Mouse (Mus musculus) cerebellum, postnatal 36 days (tissue): Measurements from ENCODE around the gene Map3k3.

Source experiments
- DNase-seq, 2 experiments: peaks; one replicate each; pipeline ENCODE4 v3.0.0; 2021 to 2022; ENCODE audit warnings: mixed read lengths in 2 of 2

The Map3k3 gene

DNA sequence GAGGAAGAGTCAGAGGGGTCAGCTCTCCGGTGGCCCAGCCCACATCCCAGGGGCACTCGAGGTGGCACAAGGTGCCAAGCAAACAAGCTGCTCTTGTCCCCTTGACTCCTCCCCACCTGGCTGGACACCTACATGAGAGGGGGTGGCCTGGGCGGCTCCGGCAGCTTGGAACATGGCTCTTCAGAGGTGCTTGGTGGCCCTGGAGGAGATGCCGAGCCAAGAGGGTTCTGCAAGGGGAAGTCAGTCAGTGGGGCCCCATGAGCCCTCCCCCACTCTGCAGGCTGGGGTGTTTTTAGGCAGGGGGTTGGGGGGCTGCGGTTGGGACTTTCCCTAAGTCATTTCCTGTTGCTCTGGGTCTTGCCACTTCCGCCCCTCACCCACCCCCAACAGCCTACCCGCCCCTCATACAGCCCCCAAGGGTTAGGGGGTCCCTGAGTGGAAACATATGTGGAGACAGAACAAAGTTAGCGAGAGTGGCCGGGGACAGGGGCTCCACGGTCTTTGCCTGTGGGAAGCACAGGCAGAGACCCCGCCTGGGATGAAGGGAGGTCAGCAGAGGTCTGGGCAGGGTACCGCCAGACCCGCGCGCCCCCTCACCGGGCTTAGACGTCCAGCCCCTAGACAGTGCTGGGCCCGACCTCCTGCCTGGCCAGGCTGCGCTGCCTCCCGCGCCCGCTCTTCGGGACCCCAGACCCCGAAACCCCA, 75.0 kb downstream of the Map3k3 start:
- peak; percentile 55 to 62 for DNase-seq

DNA sequence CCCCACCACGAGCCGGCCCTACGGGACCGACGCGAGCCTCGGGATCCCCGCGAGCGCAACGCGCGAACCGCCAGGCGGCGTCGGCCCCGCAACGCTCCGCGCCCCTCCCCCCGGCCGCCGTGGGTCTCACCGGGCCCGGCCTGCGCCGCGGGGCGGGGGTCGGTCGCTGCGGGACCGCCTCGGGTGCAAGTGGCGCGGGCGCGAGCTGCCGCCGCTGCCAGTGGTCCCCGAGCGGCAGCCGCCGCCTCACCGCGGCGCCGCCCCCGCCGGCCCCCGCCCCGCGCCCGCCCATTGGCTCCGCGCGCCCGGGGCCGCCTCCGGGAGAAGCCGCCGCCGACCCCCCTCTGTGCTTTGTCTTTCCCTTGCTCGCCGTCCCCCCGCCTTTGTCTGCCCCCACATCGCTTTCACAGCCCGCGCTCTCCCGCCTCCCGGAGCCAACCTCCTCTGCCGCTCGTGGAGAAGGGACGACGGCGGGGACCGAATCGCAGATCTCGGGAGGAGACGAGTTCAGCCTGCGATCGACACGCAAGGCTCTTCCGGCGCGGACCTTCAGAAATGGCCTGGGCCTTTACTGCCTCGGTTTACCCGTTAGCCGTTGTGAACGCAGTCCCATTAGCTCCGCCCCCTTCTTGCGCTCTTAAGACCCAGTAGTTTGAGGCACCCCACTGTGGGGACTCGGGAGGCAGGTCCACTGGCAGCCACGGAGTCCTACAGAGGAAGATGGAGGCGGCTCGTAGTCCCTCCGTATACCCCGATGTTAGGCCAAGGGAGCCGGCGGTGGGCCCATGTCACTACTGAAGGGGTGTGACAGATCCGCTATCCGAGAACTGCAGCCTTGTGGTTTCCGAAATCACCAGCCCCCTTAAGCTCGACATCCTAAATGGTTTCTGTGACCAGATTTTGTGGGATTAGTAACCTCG, 75.8 kb downstream of the Map3k3 start:
- peak; percentile 84 to 90 for DNase-seq

DNA sequence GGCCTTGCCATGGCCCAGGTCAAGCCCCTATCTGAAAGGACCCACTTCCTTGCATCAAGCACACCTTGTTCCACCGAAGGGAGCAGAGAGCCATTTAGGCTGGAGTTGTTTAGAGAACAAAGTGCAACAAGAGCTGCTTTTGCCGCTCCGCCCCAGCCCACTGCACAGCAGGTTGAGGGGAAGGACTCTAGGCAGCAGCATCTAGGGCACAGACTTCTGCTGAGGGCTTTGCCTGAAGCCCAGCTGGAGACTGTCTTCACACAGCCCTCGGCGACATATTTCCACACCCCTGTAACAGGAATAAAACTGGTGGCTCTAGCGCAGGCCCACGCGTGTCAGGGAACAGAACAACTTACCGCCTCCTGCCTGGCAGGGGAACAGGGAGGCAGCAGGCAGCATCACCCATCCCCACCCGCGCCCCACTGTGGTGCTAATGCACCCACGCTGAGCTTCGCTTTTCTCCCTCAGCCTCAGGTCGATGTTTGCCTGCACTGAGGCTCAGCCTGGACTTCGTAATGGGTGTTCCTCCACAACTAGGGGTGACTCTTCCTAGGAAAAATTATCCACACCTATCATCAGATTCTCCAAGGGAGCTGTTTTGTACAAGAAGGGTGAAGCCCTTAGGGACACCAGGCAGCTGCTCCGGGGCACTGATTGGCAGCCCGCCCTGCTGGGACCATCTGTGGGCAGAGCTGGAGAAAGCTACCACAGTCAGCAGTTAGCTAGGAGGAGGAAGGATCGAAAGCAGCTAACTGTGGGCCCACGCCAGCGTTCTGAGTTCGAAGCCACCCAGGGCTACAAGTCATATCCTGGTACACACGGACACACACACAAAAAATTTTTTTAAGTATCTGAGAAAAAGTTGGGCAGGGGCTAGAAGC, 76.7 kb downstream of the Map3k3 start, which contains the start of the genes Gm10840 and Limd2:
Gene Gm10840, plus strand, starts transcription at position 10 of the 881 bp plus-strand sequence.
Gene Limd2, minus strand, starts transcription at position 20 of the 881 bp plus-strand sequence.
- peak; percentile 68 to 72 for DNase-seq

DNA sequence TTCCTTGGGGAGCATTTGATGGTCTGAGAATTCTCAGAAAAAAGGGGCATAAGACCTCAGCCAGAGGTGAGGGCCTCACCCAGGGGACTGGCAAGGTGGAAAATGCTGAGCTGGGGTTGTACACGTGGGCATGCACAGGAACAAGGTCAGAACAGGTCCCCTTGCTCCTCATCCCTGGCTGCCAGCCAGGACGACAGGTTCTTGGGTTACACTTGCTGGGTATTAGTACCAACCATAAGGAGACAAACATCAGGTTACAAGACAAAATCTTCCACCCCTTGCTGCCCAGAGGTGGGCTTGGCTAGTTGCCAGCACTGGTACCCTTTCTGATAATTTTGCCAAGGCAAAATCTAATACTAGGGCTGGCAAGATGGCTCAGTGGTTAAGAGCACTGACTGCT, 77.8 kb downstream of the Map3k3 start:
- DNase-seq = no peak

DNA sequence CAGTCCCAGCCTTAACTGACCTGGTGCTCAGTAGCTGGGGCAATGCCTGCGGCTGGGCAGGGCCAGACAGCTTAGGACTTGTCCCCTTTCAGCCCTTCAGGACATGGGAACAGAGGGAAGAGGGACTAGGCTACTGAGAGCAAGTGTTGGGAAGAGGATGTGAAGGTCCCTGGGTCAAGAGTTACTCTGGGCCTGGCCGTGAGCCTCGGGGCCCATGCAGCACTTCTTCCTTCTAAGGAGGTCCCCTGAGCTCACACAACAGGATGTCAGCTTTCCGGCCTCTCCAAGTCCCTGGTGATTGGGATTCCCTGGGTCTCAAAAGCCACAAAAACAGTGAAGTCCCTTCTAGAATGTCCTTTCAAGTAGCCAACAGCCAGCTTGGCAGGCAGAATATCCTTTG, 79.1 kb downstream of the Map3k3 start:
- no peak for DNase-seq

DNA sequence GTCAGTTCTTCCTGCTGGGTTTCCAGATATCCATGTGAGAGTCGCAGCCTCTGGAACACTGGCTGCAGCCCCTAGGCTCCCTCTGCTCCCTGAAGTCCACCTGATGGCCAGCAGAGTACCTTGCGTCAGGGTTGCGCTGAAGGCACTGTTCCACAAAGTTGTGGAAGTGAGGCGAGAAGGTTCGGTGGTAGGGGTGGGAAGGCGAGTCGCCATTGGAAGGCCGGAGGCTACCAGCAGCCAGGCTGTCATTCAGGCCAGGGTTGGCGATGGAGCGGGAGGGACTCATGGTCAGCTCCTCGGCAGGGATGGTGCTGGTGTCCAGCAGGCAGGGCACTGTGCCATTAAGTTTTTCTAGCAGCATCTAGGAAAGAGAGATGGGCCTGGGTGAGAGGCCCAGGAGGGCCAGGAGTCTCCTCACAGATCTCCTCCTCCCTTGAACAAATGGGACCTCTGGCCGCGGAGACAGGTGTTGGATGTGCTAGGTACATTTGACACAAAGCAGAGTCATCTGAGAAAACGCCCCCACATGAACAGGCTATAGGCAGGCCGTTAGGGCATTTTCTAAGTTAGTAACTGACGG, 80.3 kb downstream of the Map3k3 start:
- DNase-seq = no peak

DNA sequence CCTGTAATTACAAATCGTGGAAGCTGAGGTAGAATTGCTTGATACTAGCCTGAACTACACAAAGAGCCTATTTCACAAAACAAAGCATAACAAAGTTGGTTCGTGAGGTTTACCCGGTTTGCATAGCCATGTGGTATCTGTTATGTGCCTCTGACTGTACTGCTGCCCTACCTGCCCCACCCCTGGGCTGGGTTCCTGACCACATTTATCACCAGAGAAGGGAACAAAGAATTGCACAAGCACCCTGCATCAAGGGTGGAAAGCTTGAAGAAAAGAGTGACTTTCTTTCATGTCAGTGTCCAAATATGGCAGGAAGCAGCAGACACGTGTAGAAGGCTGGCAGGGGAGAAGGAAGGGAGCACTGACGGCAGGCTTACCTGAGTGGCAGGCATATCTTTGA, 83.0 kb downstream of the Map3k3 start:
- DNase-seq = no peak

DNA sequence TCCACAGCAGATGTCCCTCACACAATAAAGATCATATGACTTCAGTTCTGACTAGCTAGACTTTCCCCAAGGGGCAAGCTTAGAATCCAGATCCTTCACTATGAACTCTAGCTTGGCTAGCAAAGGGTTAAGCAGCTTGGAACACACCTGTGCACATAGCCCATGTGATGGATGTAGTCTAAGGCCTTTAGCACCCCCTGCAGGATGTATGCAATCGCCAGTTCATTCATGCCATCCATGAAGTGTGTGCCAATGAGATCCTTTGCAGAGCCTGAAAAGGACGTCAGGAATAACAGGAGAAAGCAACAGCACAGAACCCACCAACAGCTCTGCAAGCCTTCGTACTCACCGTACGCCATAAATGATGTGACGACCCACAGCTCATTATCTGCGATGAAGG, 86.4 kb downstream of the Map3k3 start:
- DNase-seq = no peak

DNA sequence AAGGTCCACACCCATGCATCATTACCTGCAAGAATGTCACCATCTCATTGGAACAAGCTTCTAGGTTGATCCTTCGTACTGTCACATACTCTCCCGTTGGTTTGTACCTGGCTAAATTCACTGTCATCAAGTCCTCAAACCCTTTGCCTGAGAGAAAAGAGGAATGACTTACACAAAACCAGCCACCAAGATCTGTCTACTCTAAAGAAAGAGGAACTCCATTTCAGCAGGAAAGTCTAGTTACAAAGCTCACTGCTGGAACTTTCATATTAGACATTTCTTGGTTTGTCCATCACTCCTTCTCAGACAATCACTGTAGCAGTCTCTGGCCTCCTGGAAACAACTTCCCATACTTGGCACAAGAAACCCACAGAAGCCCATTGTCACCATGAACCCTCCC, 88.8 kb downstream of the Map3k3 start:
- DNase-seq = no peak

DNA sequence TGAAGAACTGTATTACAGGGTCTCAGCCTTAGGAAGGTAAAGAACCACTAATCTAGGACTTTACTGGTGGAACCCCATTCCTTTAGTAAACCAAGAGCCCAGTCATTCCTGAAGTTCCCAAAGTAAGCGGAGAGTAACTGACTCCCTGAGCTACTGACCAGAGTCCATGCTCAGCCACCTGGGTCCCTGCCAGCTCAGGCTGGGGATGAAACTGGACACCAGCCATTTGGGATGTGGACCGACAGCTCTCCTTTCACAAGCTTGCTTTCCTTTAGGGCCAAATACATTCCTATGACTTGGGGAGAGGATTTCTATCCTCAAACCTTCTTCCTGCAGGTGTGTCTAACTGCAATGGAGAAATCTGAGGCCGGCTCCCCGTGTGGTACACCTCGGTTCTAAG, 90.0 kb downstream of the Map3k3 start:
- peak; percentile 58 to 70 for DNase-seq

DNA sequence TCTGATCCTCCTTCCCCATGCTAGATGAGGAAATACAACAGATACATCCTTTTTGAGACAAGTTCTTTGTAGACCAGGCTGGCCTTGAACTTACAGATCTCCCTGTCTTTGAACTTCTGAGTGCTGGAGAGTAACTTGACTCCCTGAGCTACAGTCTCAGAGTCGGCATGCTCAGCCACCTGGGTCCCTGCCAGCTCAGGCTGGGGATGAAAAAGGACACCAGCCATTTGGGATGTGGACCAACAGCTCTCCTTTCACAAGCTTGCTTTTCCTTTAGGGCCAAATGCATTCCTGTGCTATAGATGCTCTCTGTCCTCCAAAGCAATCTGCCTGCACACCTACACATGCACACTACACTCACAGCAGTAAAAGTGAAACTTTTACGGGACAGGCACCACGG, 90.7 kb downstream of the Map3k3 start:
- DNase-seq = peak; percentile 63 to 76

DNA sequence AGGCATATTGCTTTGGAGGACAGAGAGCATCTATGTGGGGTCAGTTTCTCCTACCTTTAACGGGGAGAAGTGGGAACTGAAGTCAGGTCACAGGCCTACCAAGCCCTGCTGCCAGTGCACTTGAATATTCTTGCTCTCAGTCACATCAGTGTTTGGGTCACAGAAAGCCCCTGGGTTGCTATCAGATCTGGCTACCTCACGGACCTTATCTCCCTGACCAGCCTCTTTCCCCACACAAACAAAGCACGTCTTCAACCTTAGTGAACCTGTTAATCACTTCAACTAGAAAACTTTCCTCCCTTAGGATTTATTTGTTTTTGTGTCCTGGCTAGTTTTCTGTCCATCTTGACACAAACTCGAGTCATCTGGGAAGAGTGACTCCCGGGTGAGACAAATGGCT, 92.0 kb downstream of the Map3k3 start:
- DNase-seq = no peak

DNA sequence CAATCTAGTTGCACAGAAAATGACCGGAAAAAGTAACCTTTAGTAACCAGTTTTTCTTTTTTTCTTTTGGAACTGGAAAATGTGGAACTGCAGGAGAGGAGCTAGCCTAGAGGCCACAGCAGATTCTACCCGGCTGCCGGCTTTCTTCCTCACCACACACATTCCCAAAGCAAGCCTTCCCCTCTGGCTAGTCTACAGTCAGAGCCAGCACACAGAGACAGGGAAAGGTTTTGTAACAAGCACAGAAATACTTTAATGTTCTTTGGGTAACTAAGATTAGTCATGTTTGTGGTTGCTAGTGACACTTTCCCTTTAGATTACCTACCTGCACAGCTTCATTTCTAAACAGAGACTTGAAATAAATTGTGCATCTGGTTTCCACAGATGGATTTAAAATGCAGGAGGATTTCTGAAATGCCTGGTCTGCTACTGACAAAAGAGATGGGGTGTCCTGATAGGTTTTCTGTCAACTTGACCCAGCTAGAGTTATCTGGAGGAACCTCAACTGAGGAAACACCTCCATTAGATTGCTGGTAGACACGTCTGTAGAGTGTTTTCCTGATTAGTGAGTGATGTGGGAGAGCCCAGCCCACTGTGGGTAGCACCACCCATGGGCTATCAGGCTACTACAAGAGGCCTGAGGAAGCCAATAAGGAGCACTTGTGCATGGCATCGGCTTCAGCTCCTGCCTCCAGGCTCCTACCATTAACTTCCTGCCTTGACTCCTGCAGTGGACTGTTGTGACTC, 93.8 kb downstream of the Map3k3 start:
- DNase-seq = no peak

DNA sequence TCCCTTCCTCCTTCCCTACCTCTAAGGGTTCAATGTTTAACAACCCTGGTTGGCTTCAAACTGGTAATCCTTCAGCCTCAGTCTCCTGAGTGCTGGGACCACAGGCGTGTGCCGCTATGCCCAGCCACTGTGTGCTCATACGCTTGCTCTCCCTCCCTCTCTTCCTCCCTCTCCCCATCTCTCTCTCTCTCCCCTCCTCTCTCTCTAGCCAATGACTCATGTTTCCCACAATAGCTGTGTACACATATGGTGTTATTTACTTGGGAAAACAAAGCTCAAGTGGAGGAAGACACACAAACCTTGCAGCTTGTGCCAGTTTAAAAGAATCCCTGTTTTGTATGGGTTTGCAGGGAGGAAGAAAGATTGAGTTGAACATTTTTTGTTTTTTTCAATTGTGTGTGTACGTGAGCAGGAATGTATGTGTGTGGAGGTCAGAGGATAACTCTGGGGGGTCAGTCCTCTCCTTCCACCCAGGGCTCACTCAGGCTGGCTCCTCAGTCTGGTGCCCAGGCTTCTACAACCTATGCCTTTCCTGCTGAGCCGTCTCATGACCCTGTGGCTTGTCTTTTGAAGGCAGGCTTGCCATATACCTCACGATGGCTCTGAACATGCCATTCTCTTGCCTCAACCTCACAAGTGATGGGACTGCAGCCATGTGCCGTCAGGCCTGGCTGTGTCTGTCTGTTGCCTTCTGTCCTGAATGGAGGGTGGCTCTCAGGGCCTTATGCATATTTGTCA, 95.5 kb downstream of the Map3k3 start:
- peak; percentile 66 to 73 for DNase-seq

DNA sequence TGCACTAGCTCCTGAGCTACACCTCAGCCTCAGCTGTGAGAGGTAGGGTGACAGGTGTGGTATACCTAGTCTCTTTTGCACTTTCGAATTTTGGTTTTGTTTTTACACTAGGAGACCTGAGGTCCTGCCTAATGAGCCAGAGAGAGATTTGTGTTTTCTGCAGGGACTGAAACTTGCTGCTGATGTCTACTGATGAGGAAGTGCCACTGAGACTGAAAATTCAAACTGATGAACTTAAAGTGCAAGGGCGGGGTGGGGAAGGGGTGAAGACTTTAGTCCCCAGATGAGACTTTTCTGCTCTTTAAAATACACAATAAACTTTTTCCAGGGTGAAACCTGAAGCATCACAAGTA, 96.0 kb downstream of the Map3k3 start:
- no peak for DNase-seq

DNA sequence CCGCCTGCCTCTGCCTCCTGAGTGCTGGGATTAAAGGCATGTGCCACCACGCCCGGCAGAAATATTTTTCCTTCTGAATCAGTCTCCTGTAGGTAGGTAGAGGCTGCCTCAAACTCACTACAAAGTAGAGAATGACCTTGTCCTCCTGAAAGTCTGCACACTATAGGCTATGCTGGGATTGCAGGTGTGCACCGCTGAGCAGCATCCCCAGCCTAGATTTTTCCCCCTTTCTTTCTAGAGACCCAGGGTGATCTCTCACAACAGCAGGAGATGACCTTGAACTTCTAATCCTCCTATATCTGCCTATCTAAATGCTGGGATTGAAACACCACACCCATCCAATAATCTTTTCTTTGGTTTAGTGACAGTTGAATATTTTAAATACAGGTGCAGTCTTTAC, 102.9 kb downstream of the Map3k3 start:
- DNase-seq = no peak

DNA sequence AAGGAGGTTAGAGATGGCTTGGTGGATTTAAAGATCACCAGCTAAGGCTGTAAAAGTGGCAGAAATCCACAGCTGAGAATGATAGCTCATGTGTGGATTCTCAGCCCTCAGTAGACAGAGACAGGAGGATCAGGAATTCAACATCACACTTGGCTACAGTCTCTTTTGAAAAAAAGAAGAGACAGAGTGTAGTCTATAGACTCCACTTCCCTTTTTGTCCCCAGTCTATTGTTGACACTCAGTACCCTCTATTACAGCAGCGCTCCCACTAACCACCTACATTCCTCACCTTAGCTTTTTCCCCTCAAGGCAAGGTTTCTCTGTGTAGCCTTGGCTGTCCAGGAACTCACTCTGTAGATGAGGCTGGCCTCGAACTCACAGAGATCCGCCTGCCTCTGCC, 107.3 kb downstream of the Map3k3 start:
- DNase-seq = no peak

DNA sequence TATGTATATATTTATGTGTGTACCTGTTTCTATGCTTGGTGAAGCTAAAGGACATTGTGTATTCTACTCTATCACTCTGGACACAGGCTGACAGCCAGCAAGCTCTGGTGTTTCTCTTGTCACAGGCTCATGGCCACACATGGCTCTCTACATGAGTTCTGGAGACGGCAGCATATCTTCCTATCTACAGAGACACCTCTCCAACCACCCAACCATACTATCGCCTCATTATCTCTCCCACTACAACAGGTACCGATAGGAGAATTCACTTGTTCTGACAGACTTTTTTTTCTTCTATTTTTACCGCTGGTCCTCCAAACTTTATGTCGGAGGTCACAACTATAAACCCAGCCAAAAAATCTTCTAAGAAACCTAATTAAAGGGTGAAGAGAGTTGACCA, 107.8 kb downstream of the Map3k3 start:
- DNase-seq = no peak

DNA sequence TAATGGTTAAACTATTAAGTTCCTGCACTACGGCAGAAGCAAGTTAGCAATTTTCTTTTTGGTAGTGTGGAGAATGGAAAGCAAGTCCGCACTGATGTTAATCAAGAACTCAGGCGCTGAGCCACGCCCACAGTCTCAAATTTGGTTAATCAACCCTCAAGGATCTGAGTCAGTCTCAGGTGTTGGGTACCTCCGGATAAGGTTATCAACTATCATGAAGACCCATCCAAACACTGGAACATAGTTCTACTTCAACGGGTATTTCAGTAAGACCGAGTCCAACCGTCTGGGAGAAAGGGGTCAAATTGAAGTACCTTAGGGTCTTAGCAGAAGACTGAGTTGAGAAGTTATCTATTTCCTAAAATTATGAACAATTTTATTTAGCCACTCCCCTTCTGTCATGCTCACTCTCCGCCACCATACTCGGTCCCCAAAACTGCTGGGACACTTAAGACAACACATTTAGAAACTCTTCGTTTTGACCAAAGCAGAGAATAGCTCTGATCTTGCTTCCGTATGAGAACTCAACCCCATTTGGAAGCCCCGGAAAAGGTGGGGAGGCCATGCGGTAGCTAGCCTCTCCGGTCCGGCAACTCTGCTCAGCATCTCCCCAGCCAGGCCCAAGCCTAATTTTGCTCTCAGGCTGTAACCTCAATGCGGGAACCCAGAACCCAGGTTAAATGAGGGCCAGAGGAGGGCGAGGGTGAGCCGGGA, 108.4 kb downstream of the Map3k3 start:
- no peak for DNase-seq

DNA sequence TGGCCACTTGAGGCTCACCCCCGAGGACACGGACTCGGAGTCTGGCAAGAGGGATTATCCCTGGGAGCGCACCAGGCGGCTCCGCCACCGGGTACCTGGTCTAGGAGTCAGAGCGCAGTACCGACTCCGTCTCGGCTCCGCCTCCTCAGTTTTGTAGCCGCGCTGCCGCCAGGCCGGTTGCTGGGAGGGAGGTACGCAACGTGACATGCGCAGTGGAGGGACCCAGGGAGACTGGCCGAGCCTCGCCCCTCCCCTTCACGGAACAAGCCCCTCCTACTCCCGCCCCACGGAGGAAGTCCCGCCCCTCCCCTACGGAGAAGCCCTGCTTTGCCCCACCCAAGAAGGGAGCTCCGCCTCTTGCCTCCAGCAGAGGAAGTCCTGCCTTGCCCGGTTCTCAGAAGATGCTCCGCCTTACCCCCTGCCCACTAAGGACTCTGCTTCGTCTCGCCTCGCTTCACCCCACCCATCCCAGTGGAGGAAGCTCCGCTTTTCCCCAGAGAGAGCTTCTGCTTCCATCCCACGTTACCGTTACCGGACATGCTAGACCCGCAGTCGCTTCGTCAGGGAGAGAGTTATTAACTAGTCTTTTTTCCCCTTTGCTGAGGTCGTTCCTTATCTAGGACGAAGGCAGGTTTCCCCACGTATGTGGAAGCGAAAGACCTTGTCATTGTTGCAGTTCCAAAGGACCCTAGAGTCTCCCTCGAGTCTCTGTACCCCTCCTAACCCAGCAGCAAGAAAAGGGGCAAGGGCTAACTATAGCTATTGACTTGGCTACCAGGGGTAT, 109.2 kb downstream of the Map3k3 start:
- DNase-seq = peak; percentile 94 to 97
